Mouse (Mus musculus) E14TG2a.4 (cell line): ENCODE measurements at regions not wholly inside any gene's neighbourhood (a gene's known extent, or its start where the extent isn't known, plus 50 kb on each side); places are given as distances from the start of the nearest gene placed in this dataset.

Experiments used
- CTCF ChIP-seq: conservative IDR thresholded peaks from 2 replicates; pipeline ENCODE4 v1.5.1; 2014; ENCODE audit warnings: low read length
- POU5F1 ChIP-seq: IDR thresholded peaks from 2 replicates; pipeline ENCODE4 v1.6.1; 2014; ENCODE audit warnings: low read length, borderline replicate concordance

- TF ChIP-seq CTCF (no peak), POU5F1 (no peak)
Measured at GRCm38 (mm10) chr1:47193001-47193400, 300.3 kb upstream of the Slc39a10 start.
